Mouse (Mus musculus) lung, postnatal 10 days (tissue): Measurements from ENCODE around the gene Gm35315.
"Not testable (repeated sequence)": the region's sequence is repeated elsewhere in the genome, so short reads cannot be mapped to it uniquely, and the experiment has no call there.

Source experiments
- DNase-seq: peaks from one replicate; pipeline ENCODE4 v3.0.0; 2021

Gene Gm35315

DNA sequence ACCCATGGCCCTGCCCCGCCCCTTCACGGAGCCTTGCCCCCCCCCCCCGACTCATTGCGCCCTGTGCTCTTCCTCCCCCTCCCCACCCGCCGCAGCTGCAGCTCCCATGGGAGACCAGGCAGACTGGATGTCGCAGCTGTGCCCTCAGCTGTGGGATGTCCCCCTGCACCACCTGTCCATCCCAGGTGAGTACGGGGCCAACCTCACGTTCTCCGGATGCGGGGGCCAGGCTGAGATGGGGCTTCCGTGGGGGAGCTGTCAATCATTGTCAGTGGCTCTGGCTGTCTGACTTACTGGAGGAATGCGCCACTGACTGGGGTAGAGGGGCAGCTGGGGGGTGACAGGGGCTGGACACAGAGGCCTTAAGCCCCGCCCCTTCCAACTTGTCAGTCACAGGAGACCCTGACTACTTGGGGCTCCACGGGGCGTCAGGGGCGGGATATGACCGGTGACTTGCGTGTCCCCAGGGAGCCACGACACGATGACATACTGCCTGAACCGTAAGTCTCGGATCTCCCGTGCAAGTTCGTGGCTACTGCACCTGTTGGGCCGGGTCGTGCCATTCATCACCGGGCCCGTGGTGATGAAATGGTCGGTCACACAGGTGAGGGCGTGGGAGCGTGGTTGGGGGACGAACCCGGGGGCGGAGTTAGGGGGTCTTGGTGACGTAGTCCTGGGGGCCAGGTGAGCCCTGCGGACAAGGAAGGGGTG lies 6.9 kb upstream of the Gm35315 start:
- peak; percentile 28 for DNase-seq

DNA sequence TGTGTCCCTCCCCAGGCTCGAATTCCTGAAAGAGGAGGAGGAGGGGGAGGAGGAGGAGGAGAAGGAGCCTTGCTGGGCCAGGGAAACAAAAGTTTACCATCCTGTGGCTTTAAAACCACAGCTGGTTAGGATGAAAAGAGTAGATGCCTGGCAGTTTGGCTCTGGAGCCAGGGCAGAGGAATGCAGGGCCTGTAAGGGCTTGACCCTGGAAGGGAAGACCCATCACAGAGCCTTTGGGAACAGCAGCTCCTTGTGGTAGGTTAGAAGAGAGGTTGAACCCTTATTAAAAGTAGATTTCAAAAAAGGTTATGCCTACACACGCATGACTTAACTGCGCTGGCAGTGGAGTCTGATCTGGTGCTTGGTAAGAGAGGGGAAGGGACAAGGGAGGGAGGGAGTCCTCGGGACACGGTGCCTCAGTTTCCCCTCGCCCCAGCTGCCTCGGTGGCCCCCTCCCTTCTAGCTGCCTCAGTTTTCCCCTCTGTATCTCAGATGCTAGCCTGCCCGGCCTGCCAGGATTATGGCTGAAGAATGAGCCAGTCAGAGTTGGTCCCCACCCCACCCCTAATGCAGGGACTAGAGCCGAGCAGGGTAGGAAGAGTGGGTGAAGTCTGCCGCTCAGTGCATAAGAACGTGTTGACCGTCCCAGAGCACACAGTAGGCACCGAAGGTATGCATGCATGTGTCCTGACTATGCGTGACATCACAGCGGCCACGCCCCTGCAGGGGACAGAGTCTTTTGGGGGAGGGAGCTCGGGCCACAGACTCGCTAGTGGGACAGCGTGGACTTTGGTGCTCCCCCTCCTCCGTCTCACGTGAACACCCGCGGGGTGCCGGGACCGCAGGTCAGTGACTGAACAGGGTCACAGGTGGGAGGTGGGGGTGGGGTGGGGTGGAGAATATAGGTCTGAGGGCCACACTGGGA lies 5.7 kb upstream of the Gm35315 start, which contains the start of gene Plcxd1:
Gene Plcxd1 (plus strand): TSS at position 314 of the 925 bp plus-strand sequence.
- DNase-seq: peak; percentile 23

DNA sequence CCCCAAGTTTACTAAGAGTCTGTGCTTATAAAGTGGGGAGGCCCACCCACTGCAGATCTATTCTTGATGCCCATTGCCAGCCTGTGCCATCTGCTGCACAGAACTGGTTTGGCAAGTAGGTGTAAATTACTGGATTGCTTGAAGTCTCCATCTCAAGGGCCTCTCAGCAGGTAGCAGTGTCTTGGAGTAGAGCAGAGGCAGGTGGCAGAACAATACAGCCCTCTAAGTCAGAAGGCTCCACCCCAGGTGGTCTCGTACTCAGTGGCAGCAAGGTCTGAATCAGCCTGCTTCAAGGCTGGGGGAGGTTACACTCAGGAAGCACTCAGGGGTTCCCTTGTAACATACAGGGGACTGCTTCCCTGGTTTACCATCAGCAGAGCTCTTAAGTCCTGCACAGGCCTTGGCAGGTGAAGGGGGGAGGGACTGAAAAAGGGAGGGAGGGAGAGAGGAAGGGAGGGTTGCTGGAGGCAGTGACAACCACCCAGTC lies 4.8 kb upstream of the Gm35315 start:
- DNase-seq: peak; percentile 13

DNA sequence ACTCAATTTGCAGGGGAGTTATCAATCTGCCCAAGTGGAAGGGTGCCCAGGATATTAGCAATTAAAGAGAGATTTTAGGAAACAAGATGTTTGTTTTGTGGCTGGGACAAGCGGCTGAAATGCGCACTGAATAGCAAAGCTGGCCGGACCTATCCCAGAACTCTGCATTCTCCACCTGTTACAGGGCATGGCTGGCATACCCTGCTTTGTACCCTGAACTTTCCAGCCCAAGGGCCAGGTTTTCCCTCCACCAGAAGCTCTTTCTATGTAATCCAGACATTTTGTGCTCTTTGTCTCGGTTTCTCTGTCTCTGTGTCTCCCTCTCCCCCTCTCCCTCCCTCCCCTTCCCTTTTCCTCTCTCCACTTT lies 610 bp upstream of the Gm35315 start:
- DNase-seq: no peak

DNA sequence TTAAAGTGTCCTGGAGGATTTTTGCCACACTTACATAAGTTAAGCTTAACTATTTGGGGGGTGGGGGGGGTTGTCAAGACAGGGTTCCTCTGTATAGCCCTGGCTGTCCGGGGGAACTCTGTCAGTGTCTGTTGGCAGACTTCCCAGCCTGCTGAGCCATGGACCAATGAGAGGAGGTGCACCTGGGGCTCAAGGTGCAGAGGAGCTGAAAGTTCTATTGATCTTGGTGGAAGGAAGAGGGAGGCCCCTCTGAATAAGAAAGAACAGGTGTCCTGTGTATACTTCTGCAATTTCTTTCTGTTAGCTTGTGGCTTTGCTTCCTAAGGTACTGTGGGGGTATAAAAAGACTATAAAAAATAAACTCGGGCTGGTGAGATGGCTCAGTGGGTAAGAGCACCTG lies 2.7 kb downstream of the Gm35315 start:
- DNase-seq: no peak

DNA sequence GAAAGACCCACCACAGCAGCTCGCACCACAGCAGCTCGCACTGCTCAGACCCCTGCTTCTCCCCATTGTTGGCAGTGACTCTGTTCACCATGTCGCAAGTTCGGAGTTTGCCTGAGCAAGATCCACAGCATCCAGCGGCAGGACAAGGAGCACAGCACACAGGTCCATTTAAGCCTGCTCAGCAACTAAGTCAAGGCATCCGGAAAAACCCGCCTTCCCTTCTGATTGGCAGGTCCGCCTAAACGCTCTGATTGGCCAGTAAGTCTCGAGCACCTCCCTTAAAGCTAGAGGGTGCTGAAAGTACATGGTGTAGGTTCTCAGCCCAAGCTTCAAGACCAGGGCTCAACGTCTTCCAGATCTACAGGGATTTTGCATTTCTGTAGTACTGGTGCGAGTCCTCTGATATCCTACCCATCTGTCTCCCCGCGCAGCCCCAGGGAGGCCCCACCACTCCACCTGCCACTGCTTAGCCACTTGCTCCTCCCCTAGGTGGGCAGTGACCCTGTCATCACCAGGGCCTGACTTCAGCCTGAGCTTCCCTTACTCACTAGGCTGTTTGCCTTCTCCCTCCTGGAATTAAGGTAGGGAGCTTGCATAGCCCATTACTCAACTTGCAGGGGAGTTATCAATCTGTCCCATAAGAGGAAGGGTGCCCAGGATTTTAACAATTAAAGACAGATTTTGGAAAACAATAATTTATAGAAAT lies 7.9 kb downstream of the Gm35315 start:
- DNase-seq: no peak

DNA sequence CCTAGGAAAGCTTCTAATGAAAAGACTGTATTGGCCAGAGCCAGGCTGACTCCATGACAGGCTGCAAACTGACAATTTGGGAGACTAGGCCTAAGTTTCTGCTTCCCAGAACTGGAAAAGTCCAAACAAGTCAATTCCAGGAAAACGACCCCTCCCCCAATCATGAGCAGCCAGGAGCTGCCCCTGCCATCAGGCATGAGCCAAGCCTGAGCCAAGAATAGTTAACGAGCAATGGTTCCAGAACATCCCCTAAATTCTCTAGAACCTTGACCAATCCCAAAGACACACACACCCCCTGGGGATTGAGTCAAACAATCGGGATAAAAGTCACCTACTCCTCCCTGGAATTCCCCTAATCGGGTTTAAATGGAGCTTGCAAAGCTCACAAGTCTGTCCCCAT lies 11.3 kb downstream of the Gm35315 start:
- DNase-seq: no peak

DNA sequence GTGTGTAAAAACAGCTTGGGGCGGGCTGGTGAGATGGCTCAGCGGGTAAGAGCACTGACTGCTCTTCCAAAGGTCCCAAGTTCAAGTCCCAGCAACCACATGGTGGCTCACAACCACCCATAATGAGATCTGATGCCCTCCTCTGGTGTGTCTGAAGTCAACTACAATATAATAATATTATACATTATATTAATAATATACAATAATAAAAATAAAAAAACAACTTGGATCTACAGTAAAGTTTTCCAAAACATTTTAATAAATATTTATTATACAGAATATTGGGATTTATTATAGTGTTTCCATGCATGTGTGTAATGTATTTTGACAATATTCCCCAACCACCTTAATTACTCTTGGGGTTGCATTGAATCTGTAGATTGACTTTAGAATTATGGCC lies 21.8 kb downstream of the Gm35315 start, which contains the start of gene Gm17655:
Gene Gm17655 (minus strand): TSS at position 101 of the 400 bp plus-strand sequence.
- not testable (repeated sequence) for DNase-seq

DNA sequence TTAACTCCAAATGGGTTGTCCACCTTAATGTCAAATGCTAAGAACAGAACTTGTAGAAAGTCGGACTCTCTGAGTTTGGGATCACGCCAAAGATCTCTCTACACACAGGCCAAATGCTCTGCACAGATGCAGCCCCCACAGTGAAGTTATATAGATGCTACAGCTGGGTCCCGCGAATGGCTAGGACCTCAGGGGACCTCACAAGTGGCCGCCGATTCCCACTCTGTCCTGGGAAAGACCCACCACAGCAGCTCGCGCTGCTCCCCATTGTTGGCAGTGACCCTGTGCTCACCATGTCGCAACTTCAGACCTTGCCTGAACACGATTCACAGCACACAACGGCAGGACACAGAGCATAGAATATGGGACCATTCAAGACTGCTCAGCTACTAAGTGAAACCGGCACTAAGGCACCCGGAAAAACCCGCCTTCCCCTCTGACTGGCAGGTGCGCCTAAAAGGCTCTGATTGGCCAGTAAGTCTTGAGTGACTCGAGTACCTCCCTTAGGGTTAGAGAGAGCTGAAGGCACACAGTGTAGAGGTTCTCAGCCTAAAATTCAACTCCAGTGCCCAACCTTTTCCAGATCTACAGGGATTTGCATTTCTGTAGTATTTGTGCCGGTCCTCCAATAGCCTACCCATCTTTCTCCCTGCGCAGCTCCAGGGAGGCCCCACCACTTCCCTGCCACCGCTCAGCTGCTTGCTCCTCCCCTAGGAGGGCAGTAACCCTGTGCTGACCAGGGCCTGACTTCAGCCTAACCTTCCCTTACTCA lies 36.4 kb downstream of the Gm35315 start:
- DNase-seq: peak; percentile 90
